Mouse (Mus musculus): Measurements from ENCODE around the gene Prr14.

DNA sequence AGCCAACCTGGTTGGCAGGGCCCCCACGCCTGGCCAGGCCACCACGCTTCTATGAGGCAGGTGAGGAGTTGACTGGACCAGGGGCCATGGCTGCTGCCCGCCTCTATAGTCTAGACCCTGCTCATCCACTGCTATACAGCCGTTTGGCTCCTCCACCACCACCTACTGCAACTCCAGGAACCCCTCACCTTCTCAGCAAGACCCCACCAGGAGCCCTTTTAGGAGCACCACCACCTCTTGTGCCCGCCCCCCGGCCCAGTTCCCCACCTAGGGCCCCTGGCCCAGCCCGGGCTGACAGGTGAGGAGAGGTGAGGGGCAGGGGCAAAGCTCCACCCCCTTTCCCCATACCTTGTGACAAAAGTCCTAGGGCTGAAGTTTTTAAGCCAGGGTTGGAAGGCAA, 30.6 kb downstream of the Prr14 start:
- TF ChIP-seq TAL1 (IDR thresholded peaks at IDR 0.05; ENCODE audit: low read length) (no peak), GATA1 (IDR thresholded peaks at IDR 0.05; ENCODE audit: low read length) (no peak)
